Mouse (Mus musculus): Measurements from ENCODE around the gene Wdr90. TPM values are rescaled to one million over a fixed set of nuclear protein-coding genes. Genes with fewer than 3 reads are reported as not detected.
"Not testable (repeated sequence)": the region's sequence is repeated elsewhere in the genome, so short reads cannot be mapped to it uniquely, and the experiment has no call there.

Wdr90 gene
- total RNA-seq, 2 experiments from 2014 or later, result 1.7 to 2.0 TPM

- intact Hi-C loops (cut with DNase I), result no loop called here
- no peak for DNase-seq
Observed at GRCm38 (mm10) chr17:25809606-25810340, 51.5 kb downstream of the Wdr90 start.

DNA sequence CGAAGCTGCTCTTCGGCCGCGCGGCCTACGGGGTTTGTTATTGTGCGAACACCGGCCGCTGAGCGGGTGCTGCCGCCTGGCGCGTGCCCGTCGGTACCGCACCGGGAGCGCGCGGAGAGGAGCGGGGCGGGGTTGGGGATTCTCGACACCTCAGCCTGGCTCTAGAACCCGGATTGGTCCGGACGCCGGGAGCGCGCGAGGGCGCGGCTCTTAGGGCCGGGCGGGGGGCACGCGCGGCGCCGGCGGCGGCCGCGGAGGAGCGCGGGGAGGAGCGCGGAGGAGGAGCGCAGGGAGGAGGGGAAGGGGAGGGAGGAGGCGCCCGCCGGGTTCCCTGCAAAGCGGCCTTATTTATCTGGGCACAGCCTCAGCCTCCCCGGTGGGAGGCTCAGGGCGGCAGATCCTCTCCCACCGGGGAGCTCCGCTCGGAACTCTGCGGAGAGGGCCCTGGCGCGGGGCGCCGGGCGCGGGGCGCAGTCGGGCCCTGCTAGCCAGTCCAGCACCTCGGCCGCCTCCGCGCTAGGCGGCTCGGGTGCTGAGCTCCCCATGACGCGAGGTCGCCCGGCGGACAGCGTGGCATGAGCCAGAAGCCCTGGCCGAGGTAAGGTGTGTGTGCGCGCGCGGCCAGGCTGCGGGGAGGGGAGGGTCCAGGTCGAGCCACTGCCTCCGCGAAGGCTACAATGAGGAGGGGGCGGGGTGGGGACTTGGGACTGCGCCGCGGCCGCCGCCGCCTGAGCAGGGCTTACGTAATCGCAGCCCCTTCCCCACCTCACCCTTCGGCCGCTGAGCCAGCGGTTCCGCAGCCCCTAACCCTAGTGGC lies 52.3 kb downstream of the Wdr90 start, which contains the start of gene Fbxl16:
Fbxl16 (plus strand) TSS at position 297 of the 817 bp plus-strand sequence.
- intact Hi-C loops (cut with DNase I), result no loop called here
- DNase-seq, result peak; percentile 55 to 64

DNA sequence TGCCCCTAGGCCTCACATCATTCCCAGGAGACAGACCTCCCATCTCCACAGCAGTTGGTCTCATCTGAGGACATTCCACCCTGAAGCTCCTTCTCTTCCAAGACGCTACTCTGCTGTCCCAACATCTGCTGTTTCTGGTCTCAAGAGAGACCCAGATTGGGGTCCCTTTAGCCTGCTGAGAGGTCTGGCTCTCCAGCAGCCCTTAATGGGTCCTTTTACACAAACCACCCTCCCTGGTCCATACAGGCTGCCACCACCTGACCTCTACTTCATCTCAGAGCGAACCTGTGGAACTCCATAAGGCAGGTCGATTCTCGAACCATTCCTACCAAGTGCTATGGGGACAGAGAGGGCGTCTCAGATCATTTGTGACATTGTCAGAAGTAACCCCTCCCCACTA lies 53.3 kb downstream of the Wdr90 start:
- DNase-seq, result no peak
- intact Hi-C loops (cut with DNase I), result no loop called here

GRCm38 (mm10) chr17:25807452-25807851 lies 53.8 kb downstream of the Wdr90 start:
- DNase-seq; intact Hi-C loops (cut with DNase I): not testable (repeated sequence)

DNA sequence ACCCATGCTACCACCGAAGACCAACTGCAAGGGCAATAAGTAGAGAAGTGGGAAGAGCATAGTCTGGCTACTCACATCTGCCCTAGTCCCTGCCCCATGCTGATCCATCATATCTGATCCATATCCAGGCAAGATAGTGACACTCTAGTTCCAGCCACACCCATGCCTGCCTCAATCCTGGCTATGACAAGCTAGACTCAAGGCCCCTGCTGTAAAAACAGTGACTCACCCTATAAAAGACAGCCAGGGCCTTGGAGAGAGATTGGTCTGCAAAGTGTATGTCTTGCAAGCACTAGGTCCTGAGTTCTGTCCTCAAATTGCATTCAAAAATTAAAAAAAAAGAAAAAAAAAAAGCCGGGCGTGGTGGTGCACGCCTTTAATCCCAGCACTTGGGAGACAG lies 54.8 kb downstream of the Wdr90 start:
- intact Hi-C loops (cut with DNase I), result no loop called here
- no peak for DNase-seq

GRCm38 (mm10) chr17:25802825-25803517 lies 58.3 kb downstream of the Wdr90 start:
- intact Hi-C loops (cut with DNase I), result loop anchor here (5.0 kb wide), 1 partner anchor 326 kb away; no protein-coding TSS in a partner anchor
- peak; percentile 39 to 50 for DNase-seq

DNA sequence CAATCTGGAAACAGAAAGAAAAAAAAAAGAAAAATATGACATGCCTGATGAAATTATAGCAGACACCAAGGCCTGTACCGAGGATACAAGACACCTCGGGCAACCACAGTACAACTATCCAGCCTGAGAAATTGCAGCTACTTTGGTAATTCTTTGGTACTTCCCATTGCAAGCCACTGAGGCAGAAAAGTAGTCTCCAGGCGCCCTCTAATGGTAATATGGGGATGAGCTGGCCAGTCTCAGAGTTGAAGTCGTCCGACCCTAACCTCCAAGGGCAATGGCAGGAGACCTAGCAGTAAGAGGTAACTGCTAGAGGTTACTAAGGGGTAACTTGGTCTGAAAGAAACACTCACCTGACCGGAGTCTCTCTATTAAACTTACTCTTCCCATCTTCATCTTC lies 60.3 kb downstream of the Wdr90 start:
- intact Hi-C loops (cut with DNase I), result loop anchor here (1.0 to 5.0 kb wide), 3 partner anchors 28 to 324 kb away; partner anchors contain the start of gene Narfl
- DNase-seq, result peak; percentile 68 to 69

DNA sequence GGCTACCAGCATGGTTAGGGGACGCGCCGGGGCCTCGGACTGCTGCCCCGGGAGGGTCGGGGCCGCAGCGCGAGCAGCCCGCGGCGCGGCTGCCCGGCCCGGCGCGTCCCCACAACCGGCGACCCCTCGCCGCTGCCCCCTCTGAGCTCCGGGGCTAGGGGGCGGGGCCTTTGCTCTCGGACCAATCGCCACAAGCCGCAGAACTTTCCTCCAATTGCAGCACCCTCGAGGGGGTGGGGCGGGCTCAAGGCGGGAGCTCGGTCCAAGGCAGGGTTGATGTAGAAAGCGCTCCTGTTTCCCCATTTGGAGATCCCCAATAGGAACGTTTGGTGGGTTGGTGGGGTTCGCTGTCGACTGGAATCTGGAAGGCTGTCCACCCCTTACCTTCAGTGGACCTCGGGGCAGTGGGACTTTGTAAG lies 64.3 kb downstream of the Wdr90 start, which contains the start of gene Metrn:
Metrn (minus strand) TSS at position 186 of the 419 bp plus-strand sequence.
- intact Hi-C loops (cut with DNase I), result loop anchor here (1.0 kb wide), 1 partner anchor 24 kb away; the partner anchor contains the start of gene Narfl
- peak; percentile 85 for DNase-seq

- intact Hi-C loops (cut with DNase I), result loop anchor here (1.0 kb wide), 1 partner anchor 23 kb away; the partner anchor contains the start of gene Narfl
- peak; percentile 46 to 53 for DNase-seq
Observed at GRCm38 (mm10) chr17:25796211-25796771, 65.0 kb downstream of the Wdr90 start.

DNA sequence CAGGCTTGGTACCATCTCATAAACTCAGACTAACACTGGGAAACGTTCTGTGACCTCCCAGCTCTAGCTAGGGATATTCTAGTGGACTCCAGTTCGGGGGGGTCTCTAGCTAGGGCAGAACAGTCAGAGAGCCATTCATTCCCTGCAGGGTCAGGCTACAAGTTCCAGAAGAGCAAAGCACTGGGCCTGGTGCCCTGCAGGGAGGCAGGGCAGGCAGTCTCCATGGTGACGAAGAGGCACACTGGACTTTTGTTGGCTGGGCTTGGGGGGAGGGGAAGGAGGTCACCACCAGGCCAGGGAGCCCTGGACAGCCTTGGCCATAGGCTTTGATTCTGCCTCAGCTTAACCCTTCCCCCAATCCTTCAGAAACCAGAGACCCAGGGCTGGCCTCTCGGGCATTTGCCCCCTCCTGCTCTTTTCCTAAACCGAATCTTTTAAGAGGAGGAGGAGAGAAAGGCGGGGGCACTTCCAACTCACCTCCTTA lies 65.7 kb downstream of the Wdr90 start, which contains the start of gene AC134908.4:
AC134908.4 (minus strand) TSS at position 51 of the 484 bp plus-strand sequence.
- intact Hi-C loops (cut with DNase I), result loop anchor here (1.0 kb wide), 1 partner anchor 22 kb away; the partner anchor contains the start of gene Narfl
- no peak for DNase-seq

GRCm38 (mm10) chr17:25794998-25795397 lies 66.3 kb downstream of the Wdr90 start:
- intact Hi-C loops (cut with DNase I), result no loop called here
- DNase-seq, result no peak

Small RNA genes lying within 50 kb of the gene (microRNA-seq; reads per million reads assigned to microRNA genes)
- gene Mir3082 (ENCODE audit: borderline number of aligned reads in 2 of 2), result 0 to 0.67 reads per million in 2 experiments

Other genes with a start within 250 kb of the Wdr90 start
- under 1 TPM; 0.98 to 1.00 TPM for gene Gng13, start 144.3 kb downstream of the Wdr90 start, total RNA-seq (2021)
- gene Chtf18, start 134.1 kb downstream of the Wdr90 start, total RNA-seq (2021), result 1 to 10 TPM; 1.0 to 2.1 TPM
- 1 to 10 TPM; 3.7 to 5.1 TPM for gene Rpusd1, start 133.8 kb downstream of the Wdr90 start, total RNA-seq (2021)
- not detected for gene Mslnl, start 125.5 kb downstream of the Wdr90 start, total RNA-seq (2021)
- 10 to 100 TPM; 16.1 to 22.2 TPM for gene Msln, start 107.1 kb downstream of the Wdr90 start, total RNA-seq (2021)
- 10 to 100 TPM; 40.9 to 44.8 TPM for gene Narfl, start 87.7 kb downstream of the Wdr90 start, total RNA-seq (2021)
- 10 to 100 TPM; 10.7 to 11.4 TPM for gene Haghl, start 75.8 kb downstream of the Wdr90 start, total RNA-seq (2021)
- gene Ccdc78, start 74.9 kb downstream of the Wdr90 start, total RNA-seq (2021), result not detected
- gene Fam173a, start 68.6 kb downstream of the Wdr90 start, total RNA-seq (2021), result 10 to 100 TPM; 39.2 to 39.7 TPM
- under 1 TPM in 1 of 2 experiments, not detected in 1; 0.46 TPM for gene AC134908.4, start 65.8 kb downstream of the Wdr90 start, total RNA-seq (2021)
- gene Metrn, start 64.4 kb downstream of the Wdr90 start, total RNA-seq (2021), result 10 to 100 TPM; 64.3 to 72.0 TPM
- 1 to 10 TPM; 1.2 to 1.5 TPM for gene Fbxl16, start 52.4 kb downstream of the Wdr90 start, total RNA-seq (2021)
- 10 to 100 TPM; 10.5 to 11.4 TPM for gene Wdr24, start 37.9 kb downstream of the Wdr90 start, total RNA-seq (2021)
- 10 to 100 TPM; 30.8 to 35.3 TPM for gene Jmjd8, start 32.6 kb downstream of the Wdr90 start, total RNA-seq (2021)
- 100 to 1,000 TPM; 111 to 116 TPM for gene Stub1, start 28.1 kb downstream of the Wdr90 start, total RNA-seq (2021)
- gene Rhbdl1, start 24.2 kb downstream of the Wdr90 start, total RNA-seq (2021), result 1 to 10 TPM; 1.4 to 1.9 TPM
- gene Gm20683, start 19.7 kb downstream of the Wdr90 start, total RNA-seq (2021), result 1 to 10 TPM; 2.2 to 3.3 TPM
- 100 to 1,000 TPM; 110 to 115 TPM for gene Rhot2, start 16.6 kb downstream of the Wdr90 start, total RNA-seq (2021)
- gene Mcrip2, start 7.3 kb upstream of the Wdr90 start, total RNA-seq (2021), result 100 to 1,000 TPM; 272 to 286 TPM
- 10 to 100 TPM; 16.1 to 18.1 TPM for gene Mettl26, start 13.6 kb upstream of the Wdr90 start, total RNA-seq (2021)
- gene Wfikkn1, start 19.4 kb upstream of the Wdr90 start, total RNA-seq (2021), result under 1 TPM; 0.41 to 0.64 TPM
- 10 to 100 TPM; 18.4 to 21.2 TPM for gene Rab40c, start 58.2 kb upstream of the Wdr90 start, total RNA-seq (2021)
- gene Pigq, start 83.4 kb upstream of the Wdr90 start, total RNA-seq (2021), result 10 to 100 TPM; 45.6 to 48.2 TPM
- gene Nhlrc4, start 83.5 kb upstream of the Wdr90 start, total RNA-seq (2021), result under 1 TPM in 1 of 2 experiments, not detected in 1; 0.19 TPM
- under 1 TPM; 0.19 to 0.33 TPM for gene A930017K11Rik, start 91.1 kb upstream of the Wdr90 start, total RNA-seq (2021)
- 1 to 10 TPM; 7.2 TPM for gene Capn15, start 124.3 kb upstream of the Wdr90 start, total RNA-seq (2021)
- 10 to 100 TPM; 29.2 to 29.7 TPM for gene Rab11fip3, start 208.1 kb upstream of the Wdr90 start, total RNA-seq (2021)
- gene Decr2, start 228.8 kb upstream of the Wdr90 start, total RNA-seq (2021), result 10 to 100 TPM; 10.2 to 11.2 TPM
- 1 to 10 TPM; 2.8 to 3.5 TPM for gene Nme4, start 234.1 kb upstream of the Wdr90 start, total RNA-seq (2021)

Measured in heart, postnatal 36 days (tissue).